Mouse (Mus musculus) embryonic facial prominence, embryonic 13.5 days (tissue): ENCODE measurements at regions not wholly inside any gene's neighbourhood (a gene's known extent, or its start where the extent isn't known, plus 50 kb on each side); places are given as distances from the start of the nearest gene placed in this dataset.
A peak's percentile ranks its signal among the peaks of the same experiment; 100 is the strongest.

ENCODE experiments used
- ATAC-seq: fragments of 200-750 bp; cut with Nextera tagmentation; 2 replicates; pipeline ENCODE4 v1.8.0; 2017; ENCODE audit warnings: low read depth; ENCODE audit not compliant: insufficient number of reproducible peaks, insufficient read depth, low FRiP score, low TSS enrichment
- H3K27ac ChIP-seq: fragments of 300-500 bp; sonication (generic); 2 replicates; pipeline ENCODE4 v1.5.1; 2015; ENCODE audit warnings: moderate library complexity, mild to moderate bottlenecking, inconsistent platforms
- H3K27me3 ChIP-seq: fragments of 300-500 bp; sonication (generic); 2 replicates; pipeline ENCODE4 v1.6.1; 2015; ENCODE audit warnings: mild to moderate bottlenecking, inconsistent platforms
- H3K36me3 ChIP-seq: fragments of 300-500 bp; sonication (generic); 2 replicates; pipeline ENCODE4 v1.6.1; 2015; ENCODE audit warnings: mild to moderate bottlenecking, inconsistent platforms
- H3K4me1 ChIP-seq: fragments of 300-500 bp; sonication (generic); 2 replicates; pipeline ENCODE4 v1.6.1; 2015; ENCODE audit warnings: inconsistent platforms
- H3K4me2 ChIP-seq: fragments of 300-500 bp; sonication (generic); 2 replicates; pipeline ENCODE4 v1.6.1; 2015; ENCODE audit warnings: moderate library complexity, mild to moderate bottlenecking, inconsistent platforms
- H3K4me3 ChIP-seq: fragments of 300-500 bp; sonication (generic); 2 replicates; pipeline ENCODE4 v1.5.1; 2015; ENCODE audit warnings: mild to moderate bottlenecking, inconsistent platforms
- H3K9ac ChIP-seq: fragments of 300-500 bp; sonication (generic); 2 replicates; pipeline ENCODE4 v1.6.1; 2015; ENCODE audit warnings: mild to moderate bottlenecking, inconsistent platforms
- H3K9me3 ChIP-seq: fragments of 300-500 bp; sonication (generic); 2 replicates; pipeline ENCODE4 v1.6.1; 2016; ENCODE audit warnings: inconsistent platforms
- WGBS: fragments of 180-500 bp; shearing (Covaris S2); methylation state at CpG from one replicate; pipeline ENCODE4 v1.1.7; 2015; ENCODE audit warnings: mixed read lengths; 5-methylcytosine and 5-hydroxymethylcytosine counted together

DNA sequence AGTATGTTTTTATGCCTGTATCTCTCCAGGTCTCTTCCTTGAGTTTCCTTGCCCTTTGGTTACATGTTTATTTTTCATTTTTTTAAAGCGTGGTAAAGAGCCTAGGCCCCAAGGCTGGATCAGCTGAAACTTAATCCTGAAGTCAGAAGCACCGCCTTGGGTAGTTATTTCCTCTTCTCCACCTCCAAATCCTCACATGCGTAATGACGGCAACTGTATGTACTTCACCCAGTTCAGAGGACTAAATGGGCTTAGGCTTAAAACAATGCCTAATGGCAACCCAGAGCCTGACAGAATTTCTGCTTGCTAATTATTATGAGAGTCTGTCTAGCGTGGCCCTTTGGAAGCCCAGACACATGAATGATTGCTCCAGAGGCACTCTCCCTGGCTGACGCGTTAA lies 316.6 kb upstream of the A1bg start:
- Histone ChIP-seq H3K4me1 (peaks cover 28% of the 10 kb centered on the region), H3K36me3 (no peaks in the 10 kb centered on the region), H3K9ac (no peak overlapping the region), H3K27me3 (no peaks in the 10 kb centered on the region), H3K4me3 (no peak overlapping the region), H3K27ac (peak overlapping the region; percentile 72), H3K9me3 (no peaks in the 10 kb centered on the region), H3K4me2 (peak overlapping the region; percentile 34)
- 0 out of 2 replicates have a peak, but pooled peaks have one; percentile 56 for ATAC-seq
- 40% methylated on average over 7 of the region's 7 CpGs for WGBS

GRCm38 (mm10) chr15:61238996-61239395 lies 316.2 kb upstream of the A1bg start:
- Histone ChIP-seq H3K4me2 (peak overlapping the region; percentile 34), H3K4me1 (peaks cover 28% of the 10 kb centered on the region), H3K9me3 (no peaks in the 10 kb centered on the region), H3K9ac (no peak overlapping the region), H3K36me3 (no peaks in the 10 kb centered on the region), H3K4me3 (no peak overlapping the region), H3K27ac (peak overlapping the region; percentile 72), H3K27me3 (no peaks in the 10 kb centered on the region)
- WGBS: 50% methylated on average over 11 of the region's 12 CpGs
- ATAC-seq: no peak

DNA sequence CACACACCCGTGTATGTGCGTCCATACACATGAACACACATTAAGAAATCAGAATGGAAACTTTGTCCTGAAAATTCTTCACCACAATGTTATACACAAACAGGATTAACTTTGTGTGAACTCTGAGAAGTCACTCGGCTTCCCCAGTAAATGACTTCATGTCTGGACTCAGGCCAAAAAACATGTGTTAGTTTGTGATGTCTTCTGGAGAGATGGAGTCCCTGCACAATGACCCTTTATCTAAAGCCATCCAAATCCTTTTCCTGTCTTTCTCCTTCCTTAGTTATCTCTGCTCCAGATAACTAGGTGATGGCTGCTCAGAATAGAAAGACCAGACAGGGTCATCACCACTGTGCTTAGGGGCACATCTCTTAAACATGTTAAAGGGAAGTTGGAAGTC lies 306.8 kb upstream of the A1bg start:
- H3K27me3 ChIP-seq: no peaks in the 10 kb centered on the region
- no peak for ATAC-seq
- H3K4me2 ChIP-seq: no peak overlapping the region
- H3K4me3 ChIP-seq: no peak overlapping the region
- no peaks in the 10 kb centered on the region for H3K9me3 ChIP-seq
- no peaks in the 10 kb centered on the region for H3K4me1 ChIP-seq
- H3K27ac ChIP-seq: no peak overlapping the region
- no peaks in the 10 kb centered on the region for H3K36me3 ChIP-seq
- WGBS: 59% methylated on average over 3 of the region's 3 CpGs
- no peak overlapping the region for H3K9ac ChIP-seq

DNA sequence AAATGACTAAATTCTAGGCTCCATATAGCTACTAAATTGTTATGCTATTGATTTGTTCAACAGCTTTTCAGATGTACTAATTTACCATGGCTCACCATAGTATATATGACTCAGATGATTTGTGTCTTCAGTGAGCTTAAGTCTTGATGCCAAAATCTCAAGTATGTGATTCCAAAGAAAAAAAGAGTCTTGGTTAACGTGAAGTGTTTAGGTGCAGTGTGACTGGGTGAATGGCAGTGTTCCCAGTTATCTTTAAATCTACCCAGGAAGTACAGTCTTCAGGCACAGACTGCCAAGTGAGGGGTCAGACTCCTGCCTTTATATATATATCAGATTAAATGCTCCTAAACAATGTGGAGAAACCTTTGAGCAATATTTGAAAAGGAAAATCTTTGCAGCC lies 300.1 kb upstream of the A1bg start:
- H3K4me3 ChIP-seq: no peak overlapping the region
- no peak overlapping the region for H3K27ac ChIP-seq
- no peaks in the 10 kb centered on the region for H3K4me1 ChIP-seq
- H3K9me3 ChIP-seq: no peaks in the 10 kb centered on the region
- H3K9ac ChIP-seq: no peak overlapping the region
- no peaks in the 10 kb centered on the region for H3K27me3 ChIP-seq
- H3K36me3 ChIP-seq: no peaks in the 10 kb centered on the region
- H3K4me2 ChIP-seq: no peak overlapping the region
- no peak for ATAC-seq
- 40% methylated on average over 1 of the region's 1 CpGs for WGBS

GRCm38 (mm10) chr15:61210161-61210560 lies 287.3 kb upstream of the A1bg start:
- no peak for ATAC-seq

GRCm38 (mm10) chr15:61189981-61190380 lies 267.2 kb upstream of the A1bg start:
- Histone ChIP-seq H3K4me2 (no peak overlapping the region), H3K27me3 (no peaks in the 10 kb centered on the region), H3K9ac (no peak overlapping the region), H3K9me3 (no peaks in the 10 kb centered on the region), H3K4me3 (no peak overlapping the region), H3K27ac (no peak overlapping the region; the same call in 1 of the 2 replicates), H3K4me1 (peaks cover 9% of the 10 kb centered on the region), H3K36me3 (no peaks in the 10 kb centered on the region)
- WGBS: 79% methylated on average over 1 of the region's 1 CpGs
- no peak for ATAC-seq

More at GRCm38 (mm10) chr15:61210161-61210560, 287.3 kb upstream of the A1bg start:
- Histone ChIP-seq H3K27me3 (no peaks in the 10 kb centered on the region), H3K4me3 (no peak overlapping the region), H3K9ac (no peak overlapping the region), H3K9me3 (no peaks in the 10 kb centered on the region), H3K4me1 (no peaks in the 10 kb centered on the region), H3K27ac (no peak overlapping the region), H3K36me3 (no peaks in the 10 kb centered on the region), H3K4me2 (no peak overlapping the region)

- Histone ChIP-seq H3K4me2 (no peak overlapping the region; the same call in 1 of the 2 replicates), H3K36me3 (no peaks in the 10 kb centered on the region), H3K4me1 (peaks cover 11% of the 10 kb centered on the region), H3K9me3 (no peaks in the 10 kb centered on the region), H3K27ac (no peak overlapping the region; the same call in 1 of the 2 replicates), H3K9ac (no peak overlapping the region), H3K27me3 (no peaks in the 10 kb centered on the region), H3K4me3 (no peak overlapping the region)
- WGBS: 24% methylated on average over 8 of the region's 8 CpGs
- no peak for ATAC-seq
Measured at GRCm38 (mm10) chr15:61189481-61189880, 266.7 kb upstream of the A1bg start.

DNA sequence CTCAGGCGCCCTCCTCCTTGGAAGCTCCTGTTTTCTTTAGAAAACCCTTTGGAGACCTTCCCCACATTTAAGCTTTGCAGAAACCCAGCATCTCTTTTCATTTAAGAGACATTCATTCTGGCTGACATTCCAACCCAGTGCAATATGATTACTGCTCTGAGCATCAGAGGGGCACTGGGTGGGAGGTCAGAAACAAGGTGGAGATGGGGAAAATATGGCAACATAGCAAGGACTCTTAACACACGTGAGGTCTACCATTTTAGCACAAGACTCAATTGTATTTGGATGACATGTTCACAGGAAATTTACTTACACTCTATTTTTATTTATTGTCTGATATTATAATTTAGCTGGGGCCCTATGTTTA lies 261.8 kb upstream of the A1bg start:
- Histone ChIP-seq H3K27me3 (no peaks in the 10 kb centered on the region), H3K9me3 (no peaks in the 10 kb centered on the region), H3K4me3 (no peak overlapping the region), H3K4me1 (peaks cover 21% of the 10 kb centered on the region), H3K4me2 (no peak overlapping the region), H3K36me3 (no peaks in the 10 kb centered on the region), H3K9ac (no peak overlapping the region), H3K27ac (no peak overlapping the region)
- no peak for ATAC-seq
- WGBS: 37% methylated on average over 2 of the region's 2 CpGs

DNA sequence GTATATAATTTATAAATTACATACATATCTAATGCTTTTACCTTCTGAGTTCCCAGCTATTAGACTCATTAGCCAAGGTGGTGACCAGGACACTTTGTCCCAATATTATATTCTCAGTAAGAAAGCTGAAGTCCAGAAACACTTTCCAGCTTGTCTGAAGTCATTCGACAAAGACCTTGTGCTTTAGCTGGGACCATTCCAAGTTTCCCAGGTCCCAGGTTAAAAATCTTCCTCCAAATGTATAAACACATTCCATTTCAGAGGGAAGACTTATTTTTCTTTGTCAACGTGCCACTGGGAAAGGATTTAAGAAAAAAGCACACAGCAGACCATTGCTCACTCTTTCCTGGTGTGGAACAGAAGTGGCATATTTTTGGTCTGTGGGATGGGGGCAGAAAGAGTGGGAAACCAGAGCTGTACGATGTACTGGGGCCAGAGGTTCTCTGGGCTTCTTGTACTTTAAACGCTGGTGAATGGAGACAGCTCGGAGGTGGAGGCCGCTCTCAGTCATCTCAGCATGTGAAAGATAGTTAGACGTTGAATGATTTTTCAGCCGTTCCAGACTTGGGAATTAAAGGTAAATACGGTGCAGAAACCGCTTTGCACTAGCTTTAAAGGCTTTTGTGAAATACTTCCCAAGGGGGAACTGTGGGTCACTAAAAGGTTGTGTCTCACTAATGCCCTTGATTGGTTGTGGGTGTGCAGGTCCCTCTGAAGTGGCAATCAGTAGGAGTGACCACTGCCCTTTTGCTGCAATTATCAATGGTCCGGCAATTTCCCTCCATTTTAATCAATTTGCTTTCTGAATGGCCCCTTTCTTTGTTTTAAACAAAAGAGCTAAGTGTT lies 261.2 kb upstream of the A1bg start:
- Histone ChIP-seq H3K36me3 (no peaks in the 10 kb centered on the region), H3K4me2 (no peak overlapping the region), H3K9ac (no peak overlapping the region), H3K27me3 (no peaks in the 10 kb centered on the region), H3K9me3 (no peaks in the 10 kb centered on the region), H3K4me1 (peaks cover 16% of the 10 kb centered on the region), H3K27ac (no peak overlapping the region), H3K4me3 (no peak overlapping the region)
- WGBS: 17% methylated on average over 11 of the region's 11 CpGs
- ATAC-seq: no peak

DNA sequence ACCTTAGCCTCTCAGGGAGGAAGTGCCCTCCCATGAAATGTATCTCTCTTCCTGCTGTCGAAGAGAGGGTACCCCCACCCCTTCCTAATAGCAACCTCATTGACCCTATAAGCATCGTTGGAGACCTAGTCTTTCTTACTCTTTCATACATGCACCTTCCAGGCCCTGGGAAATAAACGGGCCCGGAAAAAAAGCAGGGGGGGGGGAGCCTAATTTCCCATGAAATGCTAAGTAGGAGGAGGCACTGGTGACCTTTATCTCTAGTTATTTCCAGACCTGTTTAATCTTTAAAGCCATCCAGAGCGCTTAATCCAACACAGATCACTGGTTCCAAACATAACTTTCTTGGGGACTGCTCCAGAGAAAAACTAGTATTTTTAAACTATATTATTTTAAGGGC lies 260.5 kb upstream of the A1bg start:
- ATAC-seq: no peak

DNA sequence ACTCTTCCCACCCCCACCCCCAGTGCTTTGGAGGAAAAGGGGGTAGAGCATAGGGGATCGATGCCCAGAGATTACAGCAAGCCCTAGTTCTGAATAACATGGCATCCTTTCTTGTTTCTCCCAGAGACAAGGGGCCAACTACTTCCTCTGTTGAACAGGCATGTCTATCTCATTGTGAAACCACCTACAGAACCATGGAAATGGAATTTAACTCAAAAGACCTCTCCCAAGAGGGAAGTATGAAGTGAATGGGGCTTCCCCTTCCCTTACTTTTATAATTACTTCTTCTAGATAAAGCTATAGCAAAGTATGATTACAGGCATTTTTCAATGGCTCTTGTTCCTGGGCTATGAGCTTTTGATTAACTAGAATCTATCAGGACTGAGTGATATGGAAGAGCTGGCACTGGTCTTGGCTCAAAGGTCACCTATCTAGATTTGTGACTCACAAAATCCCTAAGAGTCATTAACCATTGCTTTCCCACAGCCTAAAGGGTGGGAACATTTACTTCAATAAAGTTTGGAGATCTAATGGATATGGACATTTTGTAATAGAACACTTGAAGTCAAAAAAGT lies 246.1 kb upstream of the A1bg start:
- no peak for ATAC-seq
- Histone ChIP-seq H3K36me3 (no peaks in the 10 kb centered on the region), H3K9ac (no peak overlapping the region), H3K4me3 (no peak overlapping the region), H3K27ac (no peak overlapping the region), H3K4me1 (0 out of 2 replicates have a peak, but pooled peaks cover 2% of the 10 kb centered on the region), H3K27me3 (no peaks in the 10 kb centered on the region), H3K9me3 (no peaks in the 10 kb centered on the region), H3K4me2 (no peak overlapping the region)
- 88% methylated on average over 1 of the region's 1 CpGs for WGBS

More for the DNA sequence above, 260.5 kb upstream of the A1bg start:
- peaks cover 16% of the 10 kb centered on the region for H3K4me1 ChIP-seq
- 8% methylated on average over 5 of the region's 5 CpGs for WGBS
- no peak overlapping the region for H3K4me3 ChIP-seq
- H3K4me2 ChIP-seq: no peak overlapping the region
- H3K27me3 ChIP-seq: no peaks in the 10 kb centered on the region
- H3K9ac ChIP-seq: no peak overlapping the region
- no peak overlapping the region for H3K27ac ChIP-seq
- no peaks in the 10 kb centered on the region for H3K36me3 ChIP-seq
- H3K9me3 ChIP-seq: no peaks in the 10 kb centered on the region

DNA sequence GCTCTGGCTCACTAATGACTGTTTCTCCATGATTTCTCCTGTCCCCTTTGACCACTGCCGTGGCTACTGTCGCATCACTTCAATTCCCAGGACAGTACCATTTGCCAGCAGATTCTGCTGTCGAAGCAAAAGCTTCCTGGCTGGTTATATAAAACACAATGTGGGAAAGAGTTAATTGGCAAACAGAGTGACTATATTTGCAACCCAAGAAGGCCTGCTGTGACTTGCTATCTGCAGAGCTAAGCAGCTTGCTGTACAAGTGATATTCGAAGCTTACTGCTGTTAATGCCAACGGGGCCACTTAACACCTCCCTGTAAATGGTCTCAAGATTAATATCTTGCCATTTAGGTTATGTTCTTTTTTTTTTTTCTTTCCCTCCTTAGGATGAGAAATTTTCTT lies 242.2 kb upstream of the A1bg start:
- H3K4me3 ChIP-seq: no peak overlapping the region
- no peak overlapping the region for H3K4me2 ChIP-seq
- 55% methylated on average over 5 of the region's 5 CpGs for WGBS

More for the DNA sequence above, 242.2 kb upstream of the A1bg start:
- Histone ChIP-seq H3K4me1 (peaks cover 8% of the 10 kb centered on the region; the same call in 1 of the 2 replicates), H3K27ac (no peak overlapping the region), H3K9me3 (no peaks in the 10 kb centered on the region), H3K36me3 (no peaks in the 10 kb centered on the region), H3K9ac (no peak overlapping the region), H3K27me3 (no peaks in the 10 kb centered on the region)
- no peak for ATAC-seq
